Mouse (Mus musculus) spleen, postnatal 10 days (tissue): ENCODE measurements at regions not wholly inside any gene's neighbourhood (a gene's known extent, or its start where the extent isn't known, plus 50 kb on each side); places are given as distances from the start of the nearest gene placed in this dataset.
"Not testable (repeated sequence)": the region's sequence is repeated elsewhere in the genome, so short reads cannot be mapped to it uniquely, and the experiment has no call there.

Experiments
- DNase-seq, 2 experiments: peaks; one replicate each; pipeline ENCODE4 v3.0.0; 2021 to 2022; ENCODE audit warnings: low spot score in 2 of 2

GRCm38 (mm10) chr10:43671785-43672184 lies 93.7 kb downstream of the Cd24a start:
- no peak for DNase-seq

DNA sequence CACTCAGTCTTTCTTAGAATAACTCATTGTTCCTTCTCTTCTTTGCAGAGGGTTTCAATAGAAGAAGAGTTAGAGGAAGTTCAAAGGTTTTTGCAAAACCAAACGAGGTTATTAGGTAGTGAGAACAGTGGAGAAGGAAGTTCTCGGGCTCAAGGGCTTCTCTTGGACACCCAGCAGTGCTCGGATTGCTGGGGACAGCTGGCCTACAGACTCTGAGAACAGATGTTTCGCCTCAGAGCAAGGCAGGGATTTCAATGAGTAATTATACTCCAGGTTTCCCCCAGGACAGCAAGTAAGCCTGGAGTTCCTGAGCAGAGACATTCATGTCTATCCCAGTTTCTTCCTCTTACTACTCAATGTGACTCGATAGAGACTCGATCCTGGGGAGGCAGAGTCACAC lies 94.4 kb downstream of the Cd24a start:
- DNase-seq = no peak

- DNase-seq = no peak
Measured at GRCm38 (mm10) chr10:43674749-43675148, 96.7 kb downstream of the Cd24a start.

DNA sequence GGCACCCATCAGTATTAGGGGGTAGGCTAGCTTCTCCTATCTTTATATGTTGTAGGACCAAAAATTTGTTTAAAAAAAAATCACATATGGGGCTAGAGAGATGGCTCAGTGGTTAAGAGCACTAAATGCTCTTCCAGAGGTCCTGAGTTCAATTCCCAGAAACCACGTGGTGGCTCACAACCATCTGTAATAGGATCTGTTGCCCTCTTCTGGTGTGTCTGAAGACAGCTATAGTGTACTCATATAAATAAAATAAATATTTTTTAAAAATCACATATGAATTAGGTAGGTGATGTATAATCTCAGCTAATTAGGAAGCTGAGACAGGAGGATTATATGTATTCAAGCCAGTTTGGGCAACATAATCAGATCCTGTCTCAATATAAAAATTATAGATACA lies 97.4 kb downstream of the Cd24a start:
- DNase-seq = not testable (repeated sequence)

GRCm38 (mm10) chr10:43676289-43676688 lies 98.2 kb downstream of the Cd24a start:
- no peak for DNase-seq

DNA sequence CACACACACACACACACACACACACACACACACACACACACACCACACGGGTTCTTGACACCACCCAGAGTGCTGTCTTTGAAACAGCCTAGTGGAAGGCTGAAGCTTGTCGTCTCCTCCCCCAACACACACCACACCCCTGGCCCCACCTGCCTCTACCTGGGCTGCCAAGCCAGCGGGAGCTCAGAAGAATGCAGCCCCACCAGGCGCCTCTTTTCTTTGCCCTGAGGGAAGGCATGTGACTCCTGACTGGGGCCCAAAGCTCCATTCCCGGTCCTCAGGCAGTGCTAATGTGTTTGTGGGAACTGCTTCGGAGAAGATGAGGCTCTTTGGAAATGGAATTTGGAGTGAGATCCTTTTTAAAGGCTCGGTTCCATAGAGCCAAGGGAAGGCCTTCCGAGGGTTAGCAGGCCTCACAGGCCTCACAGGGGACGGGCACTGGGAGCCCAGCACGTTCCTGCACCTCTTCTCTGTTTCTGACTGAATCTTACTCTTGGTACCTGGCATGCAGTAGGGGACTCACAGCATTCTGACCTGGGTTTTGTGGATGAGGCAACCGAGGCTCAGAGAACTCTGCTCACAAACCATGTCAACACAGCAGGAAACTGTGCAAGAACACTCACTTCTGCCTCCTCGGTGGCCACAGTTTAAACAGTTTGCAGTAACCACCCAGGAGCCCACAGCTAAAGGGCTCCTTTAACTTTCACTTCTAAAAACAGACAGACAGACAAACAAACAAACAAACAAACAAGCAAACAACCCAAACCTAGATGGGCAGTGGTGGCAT lies 106.4 kb downstream of the Cd24a start:
- no peak for DNase-seq

- DNase-seq = no peak
Measured at GRCm38 (mm10) chr10:43689161-43689913, 111.3 kb downstream of the Cd24a start.

DNA sequence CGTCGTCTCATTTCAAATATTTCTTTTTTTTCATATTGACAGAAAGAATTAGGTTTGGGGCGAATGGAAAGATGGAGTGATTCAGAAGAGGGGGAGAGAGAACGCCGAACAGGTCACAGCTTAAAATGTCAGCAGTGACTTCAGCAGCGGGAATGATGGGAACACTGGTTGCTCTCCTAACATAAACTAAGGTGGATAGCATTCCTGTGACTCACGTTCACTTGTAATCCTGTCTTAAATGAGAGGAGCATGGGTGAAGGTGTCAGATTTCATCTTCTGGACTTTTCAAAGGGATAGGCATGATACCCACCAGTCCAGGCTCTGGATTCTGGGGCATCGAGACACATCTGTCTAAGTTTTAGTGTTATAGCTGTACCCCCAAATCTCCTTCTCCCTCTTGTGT lies 111.8 kb downstream of the Cd24a start:
- no peak for DNase-seq

GRCm38 (mm10) chr10:43693974-43694373 lies 115.9 kb downstream of the Cd24a start:
- no peak for DNase-seq

GRCm38 (mm10) chr10:43694508-43694907 lies 116.4 kb downstream of the Cd24a start:
- no peak for DNase-seq

DNA sequence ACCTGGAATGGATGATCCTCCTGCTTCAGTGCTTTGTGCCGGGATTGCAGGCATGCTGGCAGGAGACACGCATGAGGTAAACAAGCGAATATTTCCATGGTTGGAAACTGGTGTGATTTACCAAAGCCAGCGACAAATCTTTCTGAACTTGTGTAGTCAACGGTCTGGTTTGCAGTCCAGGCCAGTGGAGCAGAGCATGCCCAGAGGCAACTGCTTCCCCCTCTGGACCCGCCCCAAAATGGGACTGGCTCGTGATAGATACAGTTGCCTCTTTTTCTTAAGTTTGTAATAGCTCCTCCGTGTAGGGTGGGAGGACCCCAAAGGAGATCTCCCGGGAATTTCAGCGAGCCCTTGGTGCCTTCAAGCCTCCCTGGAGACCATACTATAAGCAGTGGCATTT lies 117.4 kb downstream of the Cd24a start:
- DNase-seq = no peak

DNA sequence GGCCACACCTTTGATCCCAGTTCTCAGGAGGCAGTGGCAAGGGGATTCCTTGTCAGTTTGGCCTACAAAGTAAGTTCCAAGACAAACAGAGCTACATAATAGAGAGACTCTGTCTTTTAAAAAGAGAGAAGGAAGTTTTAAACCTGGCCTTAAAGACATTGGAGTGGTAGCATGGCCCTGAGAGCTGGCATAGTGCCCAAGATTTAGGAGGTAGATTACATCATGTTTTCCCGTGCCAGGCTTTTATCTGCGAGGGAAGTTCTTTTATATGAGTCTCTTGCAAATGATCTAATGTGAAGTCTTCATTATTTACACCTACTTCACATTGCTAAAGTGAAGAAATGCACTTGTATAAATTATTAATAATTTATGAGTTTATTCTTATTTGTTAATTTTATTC lies 119.8 kb downstream of the Cd24a start:
- DNase-seq = no peak

- DNase-seq = no peak
Measured at GRCm38 (mm10) chr10:43700371-43701289, 122.5 kb downstream of the Cd24a start.

DNA sequence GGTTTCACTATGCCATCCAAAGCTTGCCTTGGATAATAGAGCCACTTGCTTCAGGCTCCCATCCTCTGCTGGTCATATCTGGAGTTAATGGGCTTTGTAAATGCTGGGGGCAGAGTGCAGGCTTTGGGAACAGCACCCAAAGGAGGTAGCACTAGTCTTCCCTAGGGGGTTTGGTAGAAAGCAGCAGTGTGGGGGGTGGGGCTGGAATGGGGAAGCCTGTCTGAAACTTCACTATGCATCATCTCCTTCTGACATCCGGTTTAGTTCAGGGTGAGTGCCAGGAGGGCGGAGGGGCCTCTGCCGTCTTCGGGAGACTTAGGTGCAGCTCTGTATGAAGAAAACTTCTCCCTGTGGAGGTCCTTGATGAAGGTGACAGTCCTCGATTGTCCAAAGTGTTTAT lies 124.8 kb downstream of the Cd24a start:
- DNase-seq = peak in 1 of 2 experiments; percentile 68

GRCm38 (mm10) chr10:43706001-43706988 lies 128.2 kb downstream of the Cd24a start:
- peak in 1 of 2 experiments; percentile 60 for DNase-seq

GRCm38 (mm10) chr10:43707011-43707410 lies 128.9 kb downstream of the Cd24a start:
- DNase-seq = no peak

- no peak for DNase-seq
Measured at GRCm38 (mm10) chr10:43707821-43708373, 129.8 kb downstream of the Cd24a start.

DNA sequence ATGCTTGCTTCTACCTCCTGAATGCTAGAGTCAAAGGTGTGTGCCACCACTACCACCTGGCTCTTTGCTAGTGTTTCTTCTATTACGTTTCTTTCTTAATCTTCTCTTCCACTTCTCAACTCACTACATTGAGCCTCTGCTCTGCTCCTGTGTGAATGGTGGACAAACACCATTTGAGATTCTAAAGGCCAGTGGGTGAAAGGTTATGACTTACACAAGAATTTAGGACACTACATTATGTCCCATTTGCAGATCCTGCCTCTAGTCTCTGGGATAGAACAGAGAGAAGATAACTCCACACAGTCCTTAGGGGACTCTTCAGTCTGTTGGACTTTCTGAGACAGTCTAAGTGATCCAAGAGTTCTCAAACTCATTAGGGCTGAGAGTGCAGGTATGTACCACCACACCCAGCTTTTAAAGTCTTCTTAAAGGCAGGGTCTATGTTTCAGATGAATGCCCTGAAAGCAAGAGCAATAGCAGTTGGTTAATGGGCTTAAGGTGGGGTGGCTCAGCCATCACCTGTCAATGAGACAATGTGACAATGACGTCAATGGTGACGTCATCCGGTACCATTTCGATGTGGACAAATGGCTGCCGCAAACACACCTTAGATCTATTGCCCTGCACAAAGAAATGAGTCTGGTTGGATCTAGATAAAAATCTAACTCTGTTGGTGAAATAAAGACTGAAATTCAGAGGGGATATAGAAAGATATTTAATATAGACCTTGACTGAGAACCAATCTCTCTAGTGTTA lies 131.4 kb downstream of the Cd24a start:
- no peak for DNase-seq

DNA sequence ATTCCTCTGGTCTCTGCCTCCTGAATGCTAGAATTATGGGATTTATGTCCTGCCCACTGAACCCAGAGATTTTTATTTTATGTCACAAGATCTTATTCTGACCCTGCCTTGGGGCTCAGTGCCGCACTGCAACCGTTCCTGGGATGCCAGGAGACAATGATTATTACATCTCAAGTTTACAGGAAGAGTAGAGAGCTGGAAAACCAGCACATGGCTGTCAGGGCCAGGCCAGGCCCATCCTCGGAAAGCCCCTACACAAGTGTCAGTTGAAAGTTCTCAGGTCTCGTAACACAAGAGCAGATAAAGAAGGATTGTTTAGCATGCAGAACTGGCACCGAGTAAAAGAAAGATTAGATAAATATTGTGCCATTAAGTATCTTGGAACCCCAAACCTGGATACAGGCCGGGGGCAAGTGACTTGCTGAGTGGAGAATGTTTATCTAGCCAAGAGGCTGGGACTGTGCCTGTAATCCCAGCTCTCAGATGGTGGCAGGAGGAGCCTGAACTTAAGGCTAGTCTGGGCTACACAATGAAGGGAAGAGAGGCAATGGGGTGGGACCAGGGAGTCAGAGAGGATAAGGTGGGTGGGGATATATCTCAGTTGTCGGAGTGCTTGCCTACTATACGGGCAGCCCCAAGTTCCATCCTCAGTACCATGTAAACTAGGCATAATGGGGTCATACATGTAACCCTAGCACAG lies 132.3 kb downstream of the Cd24a start:
- no peak for DNase-seq
